Mouse (Mus musculus) hindbrain, embryonic 14.5 days (tissue): ENCODE data around the gene Megf6. TPM values are rescaled to one million over a fixed set of nuclear protein-coding genes. Genes with fewer than 3 reads are reported as not detected.

Experiments
- ATAC-seq: fragments of 200-750 bp; cut with Nextera tagmentation; 2 replicates; pipeline ENCODE4 v1.8.0; 2017; ENCODE audit warnings: moderate number of reproducible peaks, mild to moderate bottlenecking, moderate TSS enrichment, moderate library complexity; ENCODE audit not compliant: low FRiP score
- DNase-seq: peaks from one replicate; pipeline ENCODE4 v3.0.0-alpha.2; 2015; ENCODE audit warnings: low spot score
- H3K27ac ChIP-seq: fragments of 300-500 bp; sonication (generic); 2 replicates; pipeline ENCODE4 v1.5.1; 2014; ENCODE audit warnings: mild to moderate bottlenecking, moderate library complexity
- H3K27me3 ChIP-seq: fragments of 300-500 bp; sonication (generic); 2 replicates; pipeline ENCODE4 v1.6.1; 2014; ENCODE audit warnings: mild to moderate bottlenecking, low read length, mixed read lengths; ENCODE audit not compliant: control insufficient read depth, insufficient read depth
- H3K36me3 ChIP-seq: fragments of 300-500 bp; sonication (generic); replicated peaks from 2 replicates; pipeline ENCODE4 v1.6.1; 2014; ENCODE audit not compliant: control insufficient read depth, insufficient read depth
- H3K4me1 ChIP-seq: fragments of 300-500 bp; sonication (generic); replicated peaks from 2 replicates; pipeline ENCODE4 v1.6.1; 2014; ENCODE audit warnings: antibody characterized with exemption, low read length, mixed read lengths; ENCODE audit not compliant: control insufficient read depth, insufficient read depth
- H3K4me2 ChIP-seq: fragments of 300-500 bp; sonication (generic); replicated peaks from 2 replicates; pipeline ENCODE4 v1.6.1; 2014; ENCODE audit warnings: mild to moderate bottlenecking, moderate library complexity
- H3K4me3 ChIP-seq: fragments of 300-500 bp; sonication (generic); replicated peaks from 2 replicates; pipeline ENCODE4 v1.5.1; 2014; ENCODE audit warnings: mild to moderate bottlenecking, low read length
- H3K9ac ChIP-seq: fragments of 300-500 bp; sonication (generic); 2 replicates; pipeline ENCODE4 v1.6.1; 2014
- H3K9me3 ChIP-seq: fragments of 300-500 bp; sonication (generic); 2 replicates; pipeline ENCODE4 v1.6.1; 2016; ENCODE audit warnings: low read length; ENCODE audit not compliant: control insufficient read depth
- WGBS: fragments of 180-500 bp; shearing (Covaris S2); extraction: QIAGEN DNeasy Blood & Tissue Kit; methylation state at CpG from one replicate; pipeline ENCODE4 v1.1.7; 2014; 5-methylcytosine and 5-hydroxymethylcytosine counted together
- polyA plus RNA-seq: library from polyadenylated mRNA; unstranded; fragments of >200 nt; fragmentation: Nextera tagmentation; extraction: Ambion mirVana; gene quantifications from 2 replicates; pipeline ENCODE4 v1.2.1, GENCODE M21; 2014

Gene Megf6
- polyA plus RNA-seq, 1 experiment from 2014 or later = 10.1 TPM

- 1% methylated on average over 50 of the region's 59 CpGs for WGBS
- no peaks in the 10 kb centered on the region for H3K36me3 ChIP-seq
- peak overlapping the region; percentile 53 for H3K9ac ChIP-seq
- H3K27ac ChIP-seq = no peak overlapping the region
- peak overlapping the region; percentile 84 for H3K4me2 ChIP-seq
- peaks cover 62% of the 10 kb centered on the region for H3K27me3 ChIP-seq
- peaks cover 30% of the 10 kb centered on the region for H3K4me1 ChIP-seq
- DNase-seq = no peak
- peak overlapping the region; percentile 41 for H3K4me3 ChIP-seq
- ATAC-seq = no peak
- no peaks in the 10 kb centered on the region for H3K9me3 ChIP-seq
Measured at GRCm38 (mm10) chr4:154139671-154140181, 30.8 kb upstream of the Megf6 start.

GRCm38 (mm10) chr4:154140182-154140212 is 30.5 kb upstream of the Megf6 start, which contains the start of gene Trp73:
Trp73 (minus strand) TSS chr4:154140208.
- peak within 1 kb of the TSS; percentile 53 for H3K9ac ChIP-seq
- H3K36me3 ChIP-seq = no peaks in the 10 kb centered on the region
- 0% methylated on average over 4 of the region's 4 CpGs for WGBS
- ATAC-seq (no peak), DNase-seq (no peak)
- peak within 1 kb of the TSS; percentile 84 for H3K4me2 ChIP-seq
- H3K27ac ChIP-seq = no peak within 1 kb of the TSS
- peak within 1 kb of the TSS; percentile 41 for H3K4me3 ChIP-seq
- peaks cover 30% of the 10 kb centered on the region for H3K4me1 ChIP-seq
- no peaks in the 10 kb centered on the region for H3K9me3 ChIP-seq
- peaks cover 62% of the 10 kb centered on the region for H3K27me3 ChIP-seq

GRCm38 (mm10) chr4:154140213-154141008 is 30.1 kb upstream of the Megf6 start:
- Histone ChIP-seq H3K36me3 (no peaks in the 10 kb centered on the region), H3K27ac (no peak overlapping the region), H3K4me1 (peaks cover 30% of the 10 kb centered on the region), H3K4me3 (peak overlapping the region; percentile 41), H3K4me2 (peak overlapping the region; percentile 84), H3K27me3 (peaks cover 62% of the 10 kb centered on the region), H3K9me3 (no peaks in the 10 kb centered on the region), H3K9ac (peak overlapping the region; percentile 53)
- WGBS = 1% methylated on average over 45 of the region's 46 CpGs
- no peak for ATAC-seq
- peak; percentile 26 for DNase-seq

GRCm38 (mm10) chr4:154141009-154141867 is 29.3 kb upstream of the Megf6 start:
- peak; percentile 32 for DNase-seq
- Histone ChIP-seq H3K4me1 (peaks cover 30% of the 10 kb centered on the region), H3K36me3 (0 out of 2 replicates have a peak, but pooled peaks cover under 1% of the 10 kb centered on the region), H3K27ac (no peak overlapping the region), H3K9me3 (no peaks in the 10 kb centered on the region), H3K27me3 (peaks cover 56% of the 10 kb centered on the region), H3K4me3 (no peak overlapping the region), H3K9ac (no peak overlapping the region), H3K4me2 (peak overlapping the region; percentile 34; the same call in 1 of the 2 replicates)
- ATAC-seq = no peak
- WGBS = 1% methylated on average over 42 of the region's 42 CpGs

GRCm38 (mm10) chr4:154142211-154143040 is 28.1 kb upstream of the Megf6 start, which contains the start of gene Wrap73:
Wrap73 (plus strand) TSS chr4:154142372.
- Histone ChIP-seq H3K36me3 (peaks cover 11% of the 10 kb centered on the region), H3K4me3 (peak within 1 kb of the TSS; percentile 81), H3K4me2 (peak within 1 kb of the TSS; percentile 71), H3K27ac (peak within 1 kb of the TSS; percentile 78), H3K4me1 (peaks cover 30% of the 10 kb centered on the region), H3K27me3 (peaks cover 46% of the 10 kb centered on the region), H3K9me3 (no peaks in the 10 kb centered on the region), H3K9ac (peak within 1 kb of the TSS; percentile 76)
- 2% methylated on average over 48 of the region's 49 CpGs for WGBS
- DNase-seq (peak; percentile 92), ATAC-seq (peak; percentile 94)

- no peak for ATAC-seq
Measured at GRCm38 (mm10) chr4:154144712-154145111, 25.8 kb upstream of the Megf6 start.

GRCm38 (mm10) chr4:154146342-154146741 is 24.2 kb upstream of the Megf6 start:
- H3K36me3 ChIP-seq = peaks cover 34% of the 10 kb centered on the region
- no peaks in the 10 kb centered on the region for H3K9me3 ChIP-seq
- DNase-seq (no peak), ATAC-seq (no peak)
- no peak overlapping the region for H3K27ac ChIP-seq
- 86% methylated on average over 10 of the region's 10 CpGs for WGBS
- H3K4me3 ChIP-seq = no peak overlapping the region
- H3K9ac ChIP-seq = no peak overlapping the region
- H3K27me3 ChIP-seq = peaks cover 7% of the 10 kb centered on the region
- H3K4me2 ChIP-seq = no peak overlapping the region
- peaks cover 17% of the 10 kb centered on the region for H3K4me1 ChIP-seq

More at GRCm38 (mm10) chr4:154144712-154145111, 25.8 kb upstream of the Megf6 start:
- no peaks in the 10 kb centered on the region for H3K9me3 ChIP-seq
- H3K27me3 ChIP-seq = peaks cover 23% of the 10 kb centered on the region
- H3K4me2 ChIP-seq = no peak overlapping the region
- peaks cover 26% of the 10 kb centered on the region for H3K4me1 ChIP-seq
- no peak overlapping the region for H3K9ac ChIP-seq
- no peak for DNase-seq
- no peak overlapping the region for H3K27ac ChIP-seq
- peaks cover 20% of the 10 kb centered on the region for H3K36me3 ChIP-seq
- 81% methylated on average over 3 of the region's 3 CpGs for WGBS
- H3K4me3 ChIP-seq = no peak overlapping the region

GRCm38 (mm10) chr4:154154104-154154503 is 16.4 kb upstream of the Megf6 start:
- Histone ChIP-seq H3K27me3 (no peaks in the 10 kb centered on the region), H3K4me2 (no peak overlapping the region), H3K27ac (no peak overlapping the region), H3K4me3 (no peak overlapping the region), H3K9me3 (no peaks in the 10 kb centered on the region), H3K9ac (no peak overlapping the region), H3K4me1 (peaks cover under 1% of the 10 kb centered on the region), H3K36me3 (peaks cover 76% of the 10 kb centered on the region)
- no peak for ATAC-seq
- WGBS = 78% methylated on average over 11 of the region's 11 CpGs
- DNase-seq = no peak

GRCm38 (mm10) chr4:154156050-154156449 is 14.5 kb upstream of the Megf6 start:
- Histone ChIP-seq H3K4me1 (peaks cover 8% of the 10 kb centered on the region), H3K9ac (no peak overlapping the region), H3K4me2 (no peak overlapping the region), H3K9me3 (no peaks in the 10 kb centered on the region), H3K27ac (no peak overlapping the region), H3K4me3 (no peak overlapping the region), H3K36me3 (peaks cover 64% of the 10 kb centered on the region), H3K27me3 (no peaks in the 10 kb centered on the region)
- no peak for DNase-seq
- no peak for ATAC-seq
- 82% methylated on average over 7 of the region's 7 CpGs for WGBS
